Mouse (Mus musculus): Measurements from ENCODE around the gene Hyal1.

Hyal1 gene

DNA sequence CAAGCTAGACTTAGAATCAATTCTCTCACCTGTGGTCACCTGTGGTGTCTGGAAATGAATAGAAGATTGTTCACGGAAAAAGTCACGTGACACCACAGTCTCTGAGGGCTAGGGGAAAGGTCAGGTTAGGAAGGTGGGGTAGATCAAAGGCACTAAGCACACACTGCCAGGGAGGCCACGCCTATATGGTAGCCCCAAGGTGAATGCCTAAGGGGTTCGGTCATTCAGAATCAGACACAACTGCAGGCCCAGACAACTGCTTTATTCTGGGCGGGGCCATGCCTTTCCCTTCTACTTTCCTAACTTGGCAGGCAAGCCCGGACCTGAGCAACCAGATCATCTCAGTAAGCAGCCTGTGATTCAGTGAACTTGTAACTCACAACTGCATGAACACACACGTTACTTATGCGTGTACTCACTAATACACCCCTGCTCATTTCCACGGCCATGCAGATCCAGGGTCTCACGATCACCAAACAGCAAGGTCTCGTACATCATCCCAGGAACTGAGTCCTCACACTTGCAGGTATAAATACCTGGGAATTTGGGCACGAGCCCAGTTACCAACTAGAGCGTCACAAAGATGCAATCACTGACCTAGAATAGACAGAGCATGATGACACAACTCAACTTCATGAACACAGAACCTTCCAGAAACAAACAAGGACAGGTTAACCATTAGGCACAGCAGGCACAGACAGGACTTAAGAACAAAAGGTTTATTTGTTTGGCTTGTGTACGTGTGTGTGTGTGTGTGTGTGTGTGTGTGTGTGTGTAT, 959 bp upstream of the Hyal1 start:
- no peak for DNase-seq

GRCm38 (mm10) chr9:107577871-107578270, 1.1 kb downstream of the Hyal1 start:
- DNase-seq: no peak

DNA sequence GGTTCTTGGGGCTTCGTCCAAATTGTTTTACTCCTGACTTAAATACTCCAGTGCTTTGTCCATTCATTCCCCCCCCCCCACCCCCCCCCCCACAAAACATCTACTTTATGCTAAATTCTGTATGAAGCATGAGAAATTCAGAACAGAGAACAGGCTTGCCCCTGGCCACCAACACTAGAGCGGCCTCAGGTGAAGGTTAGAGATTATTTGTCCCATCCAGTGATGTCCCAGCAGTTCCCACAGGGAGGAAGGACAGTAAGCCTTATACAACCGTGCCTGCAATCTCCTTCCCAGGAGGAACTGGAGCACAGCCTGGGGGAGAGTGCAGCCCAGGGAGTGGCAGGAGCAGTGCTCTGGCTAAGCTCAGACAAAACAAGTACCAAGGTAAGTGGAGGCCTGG, 1.9 kb downstream of the Hyal1 start, which contains the start of gene Naa80:
Gene Naa80, plus strand, starts transcription at position 301 of the 400 bp plus-strand sequence.
- DNase-seq: no peak

DNA sequence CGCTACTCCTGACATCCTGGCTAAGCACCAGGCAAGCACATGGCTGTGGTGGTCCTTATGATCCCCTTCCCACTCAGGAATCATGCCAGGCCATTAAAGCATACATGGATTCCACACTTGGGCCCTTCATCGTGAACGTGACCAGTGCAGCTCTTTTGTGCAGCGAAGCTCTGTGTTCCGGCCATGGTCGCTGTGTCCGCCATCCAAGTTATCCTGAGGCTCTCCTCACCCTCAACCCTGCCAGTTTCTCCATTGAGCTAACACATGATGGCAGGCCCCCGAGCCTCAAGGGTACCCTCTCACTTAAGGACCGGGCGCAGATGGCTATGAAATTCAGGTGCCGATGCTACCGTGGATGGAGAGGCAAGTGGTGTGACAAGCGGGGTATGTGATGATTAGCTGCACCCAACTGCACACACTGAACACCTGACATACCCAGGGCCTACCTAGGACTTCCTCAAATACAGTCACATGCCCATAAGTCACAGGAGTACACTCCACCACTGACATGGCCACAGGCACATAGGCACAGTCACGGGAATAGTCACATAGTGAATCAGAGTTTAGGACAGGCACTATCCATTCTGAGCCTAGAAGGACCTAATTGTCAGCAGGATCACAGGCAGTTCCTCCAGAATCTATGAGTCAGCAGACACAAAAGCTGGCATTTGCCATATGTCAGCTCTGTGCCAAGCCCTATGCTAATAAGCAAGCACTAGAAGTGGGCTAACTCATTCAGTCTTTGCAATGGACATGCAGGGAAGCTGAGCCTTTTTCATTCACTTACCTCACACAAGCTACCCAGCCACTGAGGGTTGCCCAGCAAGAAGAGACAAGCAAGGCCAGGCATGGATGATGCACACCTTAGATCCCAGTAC, 2.5 kb downstream of the Hyal1 start:
- no peak for DNase-seq

DNA sequence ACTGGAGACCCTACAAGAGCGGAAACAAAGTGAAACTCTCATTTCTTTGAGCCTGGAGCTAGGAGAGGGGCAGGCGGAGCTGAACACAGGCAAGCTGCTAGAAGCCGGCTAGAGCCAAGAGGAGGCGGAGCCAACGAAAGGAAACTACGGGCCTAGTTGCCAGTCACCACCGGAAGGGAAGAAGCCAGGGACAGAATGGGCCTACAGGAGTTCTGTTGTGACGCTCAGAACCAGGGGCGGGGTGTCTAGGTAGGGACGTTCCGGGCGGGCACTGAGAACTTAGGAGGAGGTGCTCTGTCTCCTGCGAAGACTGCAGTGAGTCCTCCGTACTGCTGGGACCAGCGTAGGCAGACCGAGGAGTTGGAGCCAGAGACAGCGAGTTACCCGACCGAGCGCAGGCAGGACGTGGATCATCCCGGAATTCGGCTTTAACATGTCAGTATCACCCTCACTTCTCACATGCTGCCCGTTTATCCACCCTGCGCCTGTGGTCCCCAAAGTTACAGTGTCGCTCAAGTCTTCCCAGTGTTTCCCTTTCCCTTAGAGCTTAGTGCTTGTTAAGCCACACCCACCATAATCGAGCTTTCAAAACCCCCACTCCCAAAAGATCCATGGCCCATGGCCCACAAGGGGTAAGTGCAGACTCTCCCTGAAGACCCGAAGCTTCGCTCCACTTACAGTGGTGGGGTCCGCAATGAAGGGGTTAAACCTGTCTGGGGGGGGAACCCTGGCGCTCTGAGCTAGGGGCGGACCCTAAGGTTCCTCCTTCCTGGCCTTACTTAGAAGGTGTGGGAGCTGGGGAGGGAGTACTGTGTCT, 4.0 kb downstream of the Hyal1 start, which contains the start of gene Hyal3:
Gene Hyal3, plus strand, starts transcription at position 318 of the 817 bp plus-strand sequence.
- DNase-seq: peak; percentile 95 to 96

- DNase-seq: no peak
Observed at GRCm38 (mm10) chr9:107581584-107581983, 4.9 kb downstream of the Hyal1 start.

DNA sequence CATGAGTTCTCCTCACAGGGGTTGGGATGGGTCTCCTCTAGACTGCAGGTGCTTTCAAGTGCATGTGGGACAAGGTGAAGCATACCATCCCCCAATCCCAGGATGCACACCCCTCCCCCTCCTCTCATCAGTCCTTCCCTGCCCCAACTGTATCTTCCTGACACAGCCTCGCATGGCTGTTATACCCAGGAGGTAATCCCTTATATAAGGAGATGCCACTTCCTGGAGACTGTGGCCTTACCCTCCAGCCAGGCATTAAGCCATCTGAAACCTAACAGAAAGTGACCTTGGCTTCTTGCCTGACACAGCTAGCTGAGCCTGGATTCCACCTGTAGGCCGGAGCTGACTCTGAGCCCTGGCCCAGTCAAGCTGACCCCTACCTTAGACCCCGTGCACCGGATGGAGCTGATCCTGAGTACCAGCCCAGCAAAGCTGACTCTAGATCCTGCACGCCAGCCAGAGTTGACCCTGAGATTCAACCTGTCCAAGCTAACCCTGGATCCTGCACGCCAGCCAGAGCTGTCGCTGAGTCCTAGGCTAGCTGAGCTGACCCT, 5.9 kb downstream of the Hyal1 start:
- peak in 1 of 2 experiments; percentile 61 for DNase-seq

- no peak for DNase-seq
Observed at GRCm38 (mm10) chr9:107583174-107583573, 6.4 kb downstream of the Hyal1 start.

DNA sequence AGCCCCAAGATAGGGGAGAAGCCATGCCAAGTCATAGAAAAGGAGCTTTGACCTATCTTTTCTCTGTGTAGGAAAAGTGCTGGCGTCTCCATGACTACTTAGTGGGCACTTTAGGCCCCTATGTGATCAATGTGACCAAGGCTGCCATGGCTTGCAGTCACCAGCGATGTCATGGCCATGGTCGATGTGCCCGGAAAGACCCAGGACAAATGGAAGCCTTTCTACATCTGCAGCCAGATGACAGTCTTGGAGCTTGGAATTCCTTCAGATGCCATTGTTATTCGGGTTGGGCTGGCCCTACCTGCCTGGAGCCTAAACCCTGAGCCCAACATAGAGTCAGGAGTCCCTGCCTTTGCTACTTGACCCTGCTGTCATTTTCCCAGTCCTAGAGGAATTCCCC, 9.8 kb downstream of the Hyal1 start:
- DNase-seq: no peak

DNA sequence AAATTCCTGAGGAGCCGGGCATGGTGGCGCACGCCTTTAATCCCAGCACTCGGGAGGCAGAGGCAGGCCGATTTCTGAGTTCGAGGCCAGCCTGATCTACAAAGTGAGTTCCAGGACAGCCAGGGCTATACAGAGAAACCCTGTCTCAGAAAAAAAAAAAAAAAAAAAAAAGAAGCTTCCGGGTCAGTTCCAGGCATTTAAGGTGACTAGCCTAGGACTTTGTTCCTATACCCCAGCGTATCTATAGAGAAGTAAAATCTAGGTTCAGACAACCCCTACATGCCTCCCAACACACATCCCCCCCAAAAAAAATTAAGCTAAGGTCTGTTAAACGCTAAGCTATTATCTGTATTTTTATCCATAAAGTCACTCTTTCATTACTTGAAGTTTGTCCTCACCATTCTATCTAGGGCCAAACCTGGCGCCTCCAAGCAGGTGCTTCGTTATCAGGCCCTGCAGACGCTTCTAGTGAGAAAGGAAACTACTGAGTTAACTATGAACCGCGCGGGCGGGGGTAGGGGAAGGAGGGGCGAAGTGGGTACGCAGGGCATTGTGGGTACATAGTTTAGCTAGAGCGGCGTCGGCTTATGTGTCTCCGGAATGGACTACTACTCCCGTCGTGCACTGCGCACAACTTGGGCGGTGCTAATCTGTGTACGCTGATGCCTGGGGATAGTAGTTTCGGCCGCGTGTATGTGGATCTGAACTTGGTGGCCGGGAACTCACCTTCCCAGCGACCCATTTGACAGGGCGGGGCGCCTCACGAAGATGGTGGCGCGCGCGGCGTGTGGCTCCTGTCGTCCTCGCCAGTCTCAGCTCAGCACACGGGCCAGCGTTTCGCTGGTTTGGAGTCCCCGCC, 10.5 kb downstream of the Hyal1 start, which contains the start of gene Ifrd2:
Gene Ifrd2, plus strand, starts transcription at position 669 of the 859 bp plus-strand sequence.
- peak; percentile 99 for DNase-seq

GRCm38 (mm10) chr9:107587833-107588639, 11.3 kb downstream of the Hyal1 start:
- DNase-seq: peak; percentile 75 to 76

DNA sequence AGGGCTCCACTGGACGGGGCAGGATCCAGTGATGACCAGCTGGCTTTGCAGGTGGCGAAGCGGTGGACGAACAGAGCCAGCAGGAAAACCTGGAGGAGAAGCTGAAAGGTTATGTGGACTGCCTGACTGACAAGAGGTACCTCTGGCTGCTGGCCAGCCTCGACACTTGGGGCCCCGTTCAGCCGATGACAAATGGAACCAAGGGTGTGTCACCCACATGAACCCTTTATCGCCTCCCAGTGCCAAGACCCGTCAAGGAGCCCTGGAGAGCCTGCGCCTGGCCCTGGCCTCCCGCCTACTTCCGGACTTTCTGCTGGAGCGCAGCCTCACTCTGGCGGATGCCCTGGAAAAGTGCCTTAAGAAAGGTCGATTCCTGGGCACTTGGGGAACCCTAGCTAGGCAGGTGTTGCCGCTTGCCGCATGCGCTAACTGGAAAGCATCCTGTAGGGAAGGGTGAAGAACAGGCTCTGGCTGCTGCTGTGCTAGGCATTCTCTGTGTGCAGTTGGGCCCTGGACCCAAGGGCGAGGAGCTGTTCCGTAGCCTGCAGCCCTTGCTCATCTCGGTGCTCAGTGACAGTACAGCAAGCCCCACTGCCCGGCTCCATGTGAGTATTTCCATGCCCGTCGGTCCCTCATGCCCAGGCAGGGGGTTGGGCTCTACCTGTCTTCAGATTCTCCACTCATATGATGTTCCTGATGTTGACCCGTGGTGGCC, 13.5 kb downstream of the Hyal1 start:
- peak; percentile 72 to 79 for DNase-seq

DNA sequence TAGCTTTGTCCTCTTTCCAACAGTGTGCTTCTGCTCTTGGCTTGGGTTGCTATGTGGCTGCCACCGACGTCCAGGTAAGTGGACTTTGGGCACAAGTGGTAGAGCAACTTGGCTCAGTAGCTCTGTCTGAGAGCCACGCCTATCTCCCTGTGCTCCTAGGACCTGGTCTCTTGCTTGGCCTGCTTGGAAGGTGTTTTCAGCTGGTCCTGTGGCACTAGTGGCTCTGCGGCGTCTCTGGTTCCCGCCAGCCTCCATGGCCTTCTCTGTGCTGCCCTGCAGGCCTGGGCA, 14.0 kb downstream of the Hyal1 start:
- DNase-seq: peak; percentile 77 to 79

DNA sequence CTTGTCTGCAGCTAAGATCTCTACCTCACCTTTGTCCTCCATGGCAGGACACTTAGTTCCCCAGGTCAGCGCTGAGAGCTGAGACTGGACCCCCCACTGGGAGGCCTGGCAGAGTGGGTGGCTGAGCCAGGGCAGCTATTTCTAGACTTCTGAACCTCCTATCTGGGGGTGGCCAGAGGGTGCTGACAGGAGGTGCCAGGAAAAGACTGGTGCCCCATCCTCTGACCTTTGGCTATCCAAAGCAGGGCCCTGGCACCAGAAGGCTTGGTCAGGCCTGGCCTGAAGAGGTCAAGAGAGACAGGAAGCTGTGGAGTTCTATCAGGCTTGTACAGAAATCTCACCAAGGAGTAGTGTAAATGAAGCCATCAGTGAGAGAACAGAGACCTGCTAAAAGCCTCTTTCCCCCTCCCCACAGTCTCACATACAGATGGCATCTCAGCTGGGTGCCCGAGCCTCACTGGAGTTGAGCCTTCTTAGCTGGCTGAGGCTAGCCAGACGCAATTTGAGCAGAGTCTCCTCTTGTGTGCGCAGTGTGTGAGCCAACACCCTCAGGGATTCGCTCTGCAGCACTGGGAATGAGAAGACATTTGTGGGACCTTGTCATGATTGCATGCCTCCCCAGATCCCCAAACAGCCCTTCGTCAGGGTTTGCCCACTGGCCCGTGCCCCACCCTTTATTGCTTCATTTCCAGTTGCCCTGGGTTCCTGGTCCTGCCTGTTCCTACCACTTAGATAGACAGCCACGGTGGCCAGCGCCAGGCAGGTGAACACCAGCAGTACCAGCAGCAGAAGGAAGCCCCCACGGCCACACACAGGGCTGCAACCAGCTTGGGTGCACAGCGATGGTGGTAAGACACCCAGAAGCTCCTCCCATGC, 16.6 kb downstream of the Hyal1 start:
- peak; percentile 89 for DNase-seq

GRCm38 (mm10) chr9:107594281-107595062, 17.7 kb downstream of the Hyal1 start:
- DNase-seq: no peak

DNA sequence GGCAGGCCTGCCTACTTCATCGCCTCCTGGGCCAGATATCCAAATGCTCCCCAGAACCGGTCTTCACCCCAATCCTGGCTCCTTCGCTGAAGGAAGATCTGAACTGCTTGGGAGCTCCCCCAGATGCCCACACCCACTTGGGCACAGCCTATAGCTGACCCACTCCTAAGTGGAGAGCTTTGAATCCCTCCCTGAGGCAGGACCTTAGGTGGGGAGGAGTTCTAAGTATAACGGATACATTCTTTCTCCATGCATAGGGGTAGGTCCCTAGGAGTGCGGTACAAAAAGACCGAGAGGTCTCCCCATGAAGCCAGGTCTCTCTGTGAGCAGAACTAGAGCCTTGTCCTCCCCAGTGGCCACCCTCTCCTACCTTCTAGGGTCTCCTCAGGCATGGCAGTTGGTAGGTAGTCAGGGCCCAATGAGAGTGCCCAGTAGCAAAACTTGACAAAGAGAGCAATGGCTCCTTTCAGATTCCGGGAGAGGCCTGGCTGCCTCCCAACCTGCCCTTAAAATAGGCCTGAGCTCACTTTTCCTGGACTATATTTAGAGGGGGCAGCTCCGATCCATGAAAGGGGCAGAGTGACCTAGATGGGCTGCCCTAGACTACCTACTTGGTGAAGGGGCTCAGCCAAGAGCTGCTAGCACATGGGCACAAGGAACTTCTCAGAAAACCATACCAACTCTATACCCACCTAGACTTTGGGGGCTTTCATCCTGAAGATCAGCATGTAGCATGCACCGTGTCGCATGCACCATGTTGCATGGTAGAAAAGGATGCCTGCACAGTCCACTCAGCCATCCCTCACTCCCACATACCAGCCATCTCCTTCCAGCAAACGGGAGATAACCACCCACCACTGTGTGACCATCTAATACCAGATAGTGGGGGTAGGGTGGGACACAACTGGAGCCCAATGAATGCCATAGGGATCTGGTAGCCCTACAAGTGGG, 20.2 kb downstream of the Hyal1 start:
- DNase-seq: no peak

DNA sequence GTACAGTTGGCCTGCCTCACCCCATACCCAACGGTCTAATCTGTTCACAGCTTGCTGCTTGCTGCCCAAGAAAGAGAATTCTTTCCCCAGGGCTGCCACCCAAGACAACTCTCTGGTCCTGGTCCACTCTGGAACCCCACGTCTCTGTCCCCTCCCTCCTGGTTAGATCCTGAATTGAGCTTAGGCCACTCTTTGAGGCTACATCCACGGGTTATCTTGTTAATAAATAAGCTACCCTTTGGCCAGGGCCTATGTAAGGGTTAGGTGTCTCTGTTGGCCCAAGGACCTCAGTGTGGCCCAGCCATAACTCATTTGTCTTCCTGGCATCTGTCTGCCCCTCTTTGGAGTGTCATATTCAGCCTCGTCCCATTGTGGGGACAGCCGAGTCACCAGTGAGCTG, 21.7 kb downstream of the Hyal1 start:
- DNase-seq: peak; percentile 64 to 73
